Mouse (Mus musculus): ENCODE data around the gene Tial1. TPM values are rescaled to one million over a fixed set of nuclear protein-coding genes. Genes with fewer than 3 reads are reported as not detected.

The Tial1 gene
- polyA plus RNA-seq, 1 experiment = 147 TPM

Other genes starting within 250 kb of the Tial1 start
- gene Armc5, start 224.4 kb downstream of the Tial1 start, polyA plus RNA-seq (2012; rRNA removed) = 12.1 and 12.6 TPM in 2 replicates
- gene 9130023H24Rik, start 223.7 kb downstream of the Tial1 start, polyA plus RNA-seq (2012; rRNA removed) = 1.8 and 2.6 TPM in 2 replicates
- gene Tgfb1i1, start 214.9 kb downstream of the Tial1 start, polyA plus RNA-seq (2012; rRNA removed) = 14.5 and 16.9 TPM in 2 replicates
- gene Slc5a2, start 196.1 kb downstream of the Tial1 start, polyA plus RNA-seq (2012; rRNA removed) = 0.04 and 0.06 TPM in 2 replicates
- gene BC017158, start 163.5 kb downstream of the Tial1 start, polyA plus RNA-seq (2012; rRNA removed) = 34.2 and 35.5 TPM in 2 replicates
- gene Rgs10, start 43.0 kb downstream of the Tial1 start, polyA plus RNA-seq (2012; rRNA removed) = 64.0 and 67.7 TPM in 2 replicates
- 6.3 and 8.0 TPM in 2 replicates for gene Bag3, start 61.9 kb upstream of the Tial1 start, polyA plus RNA-seq (2012; rRNA removed)
- gene Inpp5f, start 149.6 kb upstream of the Tial1 start, polyA plus RNA-seq (2012; rRNA removed) = 61.2 and 65.0 TPM in 2 replicates

All from frontal cortex, adult 2 months (tissue).